Mouse (Mus musculus): Measurements from ENCODE around the gene Dock9. TPM values are rescaled to one million over a fixed set of nuclear protein-coding genes. Genes with fewer than 3 reads are reported as not detected.
"Not testable (repeated sequence)": the region's sequence is repeated elsewhere in the genome, so short reads cannot be mapped to it uniquely, and the experiment has no call there.

Dock9 gene
- total RNA-seq, 2 experiments from 2014 or later = 15.3 to 21.4 TPM

- DNase-seq = no peak
- H3K27ac ChIP-seq = no peak overlapping the region
- H3K4me3 ChIP-seq = no peak overlapping the region
- intact Hi-C loops (cut with DNase I) = no loop called here
- no peak for TF ChIP-seq CTCF (IDR thresholded peaks at IDR 0.05)
Measured at GRCm38 (mm10) chr14:121724501-121724900, 73.1 kb downstream of the Dock9 start.

- H3K4me3 ChIP-seq = no peak overlapping the region
- H3K27ac ChIP-seq = peak overlapping the region; percentile 31; the same call in 1 of the 2 replicates
- no peak for DNase-seq
- TF ChIP-seq CTCF (IDR thresholded peaks at IDR 0.05) = no peak
- intact Hi-C loops (cut with DNase I) = no loop called here
Measured at GRCm38 (mm10) chr14:121722774-121723173, 74.9 kb downstream of the Dock9 start.

GRCm38 (mm10) chr14:121721431-121721830 lies 76.2 kb downstream of the Dock9 start:
- intact Hi-C loops (cut with DNase I) = no loop called here
- peak; percentile 66 for DNase-seq
- Histone ChIP-seq H3K4me3 (no peak overlapping the region), H3K27ac (peak overlapping the region; percentile 57)
- no peak for TF ChIP-seq CTCF (IDR thresholded peaks at IDR 0.05)

GRCm38 (mm10) chr14:121719638-121720601 lies 77.7 kb downstream of the Dock9 start:
- Histone ChIP-seq H3K27ac (peak overlapping the region; percentile 63), H3K4me3 (no peak overlapping the region)
- no peak for TF ChIP-seq CTCF (IDR thresholded peaks at IDR 0.05)
- DNase-seq = no peak
- intact Hi-C loops (cut with DNase I) = no loop called here

GRCm38 (mm10) chr14:121714799-121715198 lies 82.8 kb downstream of the Dock9 start:
- DNase-seq; H3K4me3 ChIP-seq; intact Hi-C loops (cut with DNase I); H3K27ac ChIP-seq: not testable (repeated sequence)

- DNase-seq = no peak
- H3K27ac ChIP-seq = peak overlapping the region; percentile 51; the same call in 1 of the 2 replicates
- H3K4me3 ChIP-seq = no peak overlapping the region
- no peak for TF ChIP-seq CTCF (IDR thresholded peaks at IDR 0.05)
- intact Hi-C loops (cut with DNase I) = no loop called here
Measured at GRCm38 (mm10) chr14:121714268-121714667, 83.4 kb downstream of the Dock9 start.

GRCm38 (mm10) chr14:121713830-121714197 lies 83.8 kb downstream of the Dock9 start:
- DNase-seq = no peak
- Histone ChIP-seq H3K4me3 (no peak overlapping the region), H3K27ac (peak overlapping the region; percentile 51)
- intact Hi-C loops (cut with DNase I) = no loop called here
- TF ChIP-seq CTCF (IDR thresholded peaks at IDR 0.05) = no peak

- Histone ChIP-seq H3K27ac (peak overlapping the region; percentile 51), H3K4me3 (no peak overlapping the region)
- intact Hi-C loops (cut with DNase I) = no loop called here
- no peak for TF ChIP-seq CTCF (IDR thresholded peaks at IDR 0.05)
- no peak for DNase-seq
Measured at GRCm38 (mm10) chr14:121713166-121713829, 84.3 kb downstream of the Dock9 start.

GRCm38 (mm10) chr14:121711089-121711826 lies 86.4 kb downstream of the Dock9 start:
- intact Hi-C loops (cut with DNase I) = no loop called here
- Histone ChIP-seq H3K4me3 (peak overlapping the region; percentile 60), H3K27ac (peak overlapping the region; percentile 81)
- TF ChIP-seq CTCF (IDR thresholded peaks at IDR 0.05) = no peak
- DNase-seq = peak; percentile 35

- DNase-seq = no peak
- no peak overlapping the region for H3K4me3 ChIP-seq
- no peak overlapping the region for H3K27ac ChIP-seq
- intact Hi-C loops (cut with DNase I) = no loop called here
- TF ChIP-seq CTCF (IDR thresholded peaks at IDR 0.05) = no peak
Measured at GRCm38 (mm10) chr14:121710130-121710529, 87.5 kb downstream of the Dock9 start.

- intact Hi-C loops (cut with DNase I) = loop anchor here (5.0 kb wide), 1 partner anchor 116 kb away; no protein-coding TSS in a partner anchor
- no peak overlapping the region for H3K27ac ChIP-seq
- DNase-seq = no peak
- TF ChIP-seq CTCF (IDR thresholded peaks at IDR 0.05) = no peak
- no peak overlapping the region for H3K4me3 ChIP-seq
Measured at GRCm38 (mm10) chr14:121708244-121708643, 89.4 kb downstream of the Dock9 start.

GRCm38 (mm10) chr14:121706482-121706901 lies 91.1 kb downstream of the Dock9 start:
- DNase-seq = no peak
- TF ChIP-seq CTCF (IDR thresholded peaks at IDR 0.05) = no peak
- H3K27ac ChIP-seq = peak overlapping the region; percentile 67
- no peak overlapping the region for H3K4me3 ChIP-seq
- intact Hi-C loops (cut with DNase I) = loop anchor here (5.0 kb wide), 1 partner anchor 114 kb away; no protein-coding TSS in a partner anchor

All from gastrocnemius, adult 2 months (tissue).